In the genomic region with DNA sequence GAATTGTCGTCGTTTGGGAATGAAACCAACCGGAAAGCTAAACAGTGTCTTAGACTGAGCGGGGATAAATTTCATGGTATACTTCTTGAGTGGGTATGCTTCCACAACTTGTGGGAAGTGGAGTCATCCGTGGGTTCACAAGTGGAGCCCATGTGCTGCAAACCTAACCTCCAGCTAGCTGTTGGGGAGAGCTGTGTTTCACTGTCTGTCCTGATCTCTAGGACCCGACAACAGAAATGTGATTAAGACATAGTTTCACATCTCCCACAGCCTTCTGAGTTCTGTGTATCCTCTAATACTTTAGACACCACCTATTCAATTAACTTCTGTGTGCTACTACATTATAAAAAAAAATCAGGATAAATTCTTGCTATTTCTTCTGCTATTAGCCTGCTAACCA, we compare ENCODE assay signal across 28 mouse cellular contexts. TPM values are rescaled to one million over a fixed set of nuclear protein-coding genes. Genes with fewer than 3 reads are reported as not detected.
DNase-seq lines count a peak whose midpoint lies in the region; ATAC-seq and TF ChIP-seq lines count a peak whose summit lies in the region.
"Had no signal": no experiment of that assay in that cellular context is flagged by ENCODE, and none has a peak within 500 bp of the region (broad histone marks: within the 10 kb centered on the region; RNA-seq: fewer than 3 reads in every experiment).

No protein-coding gene starts in this region.

- 29% methylated on average over 6 of the region's 6 CpGs for WGBS in liver, adult 2 months
- 60% methylated on average over 6 of the region's 6 CpGs for WGBS in liver, embryonic 15.5 days (ENCODE audit: insufficient replicate concordance)
- WGBS in hindbrain, embryonic 13.5 days: 90% methylated on average over 6 of the region's 6 CpGs
- WGBS in hindbrain, embryonic 16.5 days: 93% methylated on average over 6 of the region's 6 CpGs

- peak overlapping the region; percentile 98 for H3K27ac ChIP-seq in liver, adult 2 months (replicated peaks; ENCODE audit: insufficient read depth, low read depth, low read length)
- H3K27ac ChIP-seq in liver, embryonic 15.5 days (replicated peaks): 0 out of 2 replicates have a peak overlapping the region, but pooled peaks have one; percentile 7
- H3K27ac ChIP-seq in hindbrain, embryonic 13.5 days: no peak overlapping the region
- H3K27ac ChIP-seq in hindbrain, embryonic 16.5 days (ENCODE audit: low read depth, low read length): no peak overlapping the region
- H3K27ac ChIP-seq: embryonic facial prominence, embryonic 12.5 days; forebrain, embryonic 13.5 days; gastrocnemius, adult 2 months; heart, embryonic 15.5 days; hindbrain, embryonic 14.5 days; midbrain, embryonic 12.5 days; neural tube, embryonic 15.5 days had no signal

- no peaks in the 10 kb centered on the region for H3K4me1 ChIP-seq in erythroblast, embryonic 14.5 days (ENCODE audit: control insufficient read depth)
- peaks cover 3% of the 10 kb centered on the region; the same call in 1 of the 2 replicates for H3K4me1 ChIP-seq in liver, adult 2 months (ENCODE audit: control insufficient read depth, insufficient read depth, low read length)
- H3K4me1 ChIP-seq in liver, embryonic 15.5 days (replicated peaks): no peaks in the 10 kb centered on the region
- H3K4me1 ChIP-seq in hindbrain, embryonic 13.5 days (replicated peaks): no peaks in the 10 kb centered on the region
- H3K4me1 ChIP-seq in hindbrain, embryonic 16.5 days (ENCODE audit: control insufficient read depth, insufficient read depth, low read depth, low read length): no peaks in the 10 kb centered on the region
- H3K4me1 ChIP-seq: embryonic facial prominence, embryonic 12.5 days; forebrain, embryonic 13.5 days; heart, embryonic 15.5 days; midbrain, embryonic 12.5 days; neural tube, embryonic 15.5 days had no signal

- peaks cover 3% of the 10 kb centered on the region; the same call in 1 of the 2 replicates for H3K79me2 ChIP-seq in liver, adult 2 months (ENCODE audit: control insufficient read depth, insufficient read depth, low read length)

- no peaks in the 10 kb centered on the region for H3K27me3 ChIP-seq in erythroblast, embryonic 14.5 days (ENCODE audit: control insufficient read depth)
- no peaks in the 10 kb centered on the region for H3K27me3 ChIP-seq in liver, adult 2 months (ENCODE audit: control insufficient read depth, insufficient read depth, low read length)
- no peaks in the 10 kb centered on the region for H3K27me3 ChIP-seq in liver, embryonic 15.5 days
- no peaks in the 10 kb centered on the region for H3K27me3 ChIP-seq in hindbrain, embryonic 13.5 days
- H3K27me3 ChIP-seq in hindbrain, embryonic 16.5 days (replicated peaks; ENCODE audit: control insufficient read depth, insufficient read depth, low read length): no peaks in the 10 kb centered on the region
- H3K27me3 ChIP-seq: embryonic facial prominence, embryonic 12.5 days; forebrain, embryonic 13.5 days; heart, embryonic 15.5 days; midbrain, embryonic 12.5 days; neural tube, embryonic 15.5 days had no signal

- H3K9ac ChIP-seq in liver, adult 2 months (ENCODE audit: low read depth, low read length): peak overlapping the region; percentile 92
- no peak overlapping the region for H3K9ac ChIP-seq in liver, embryonic 15.5 days
- no peak overlapping the region for H3K9ac ChIP-seq in hindbrain, embryonic 13.5 days
- no peak overlapping the region for H3K9ac ChIP-seq in hindbrain, embryonic 16.5 days (ENCODE audit: low read depth, low read length)
- H3K9ac ChIP-seq: embryonic facial prominence, embryonic 12.5 days; forebrain, embryonic 13.5 days; heart, embryonic 15.5 days; hindbrain, embryonic 14.5 days; midbrain, embryonic 12.5 days; neural tube, embryonic 15.5 days had no signal

- no peaks in the 10 kb centered on the region for H3K36me3 ChIP-seq in erythroblast, embryonic 14.5 days (ENCODE audit: control insufficient read depth)
- H3K36me3 ChIP-seq in liver, adult 2 months (ENCODE audit: control insufficient read depth, insufficient read depth, low read length): peaks cover 2% of the 10 kb centered on the region
- no peaks in the 10 kb centered on the region for H3K36me3 ChIP-seq in liver, embryonic 15.5 days (replicated peaks)
- no peaks in the 10 kb centered on the region for H3K36me3 ChIP-seq in hindbrain, embryonic 13.5 days
- H3K36me3 ChIP-seq in hindbrain, embryonic 16.5 days (ENCODE audit: control insufficient read depth, insufficient read depth, low read length): no peaks in the 10 kb centered on the region
- H3K36me3 ChIP-seq: embryonic facial prominence, embryonic 12.5 days; heart, embryonic 15.5 days; midbrain, embryonic 12.5 days; neural tube, embryonic 15.5 days had no signal

- no peak for TF ChIP-seq POLR2A in liver, adult 2 months (IDR thresholded peaks at IDR 0.05; ENCODE audit: extremely low read depth, insufficient read depth, low read length)

- H3K4me2 ChIP-seq in liver, embryonic 15.5 days: no peak overlapping the region
- no peak overlapping the region for H3K4me2 ChIP-seq in hindbrain, embryonic 13.5 days
- no peak overlapping the region for H3K4me2 ChIP-seq in hindbrain, embryonic 16.5 days (ENCODE audit: low read length)
- H3K4me2 ChIP-seq: embryonic facial prominence, embryonic 12.5 days; forebrain, embryonic 13.5 days; heart, embryonic 15.5 days; hindbrain, embryonic 14.5 days; midbrain, embryonic 12.5 days; neural tube, embryonic 15.5 days had no signal

- DNase-seq in liver, adult 2 months (ENCODE audit: extremely low read depth, low read depth, low spot score): no peak
- DNase-seq in liver: no peak
- DNase-seq: adrenal gland, postnatal 10 days; cerebellum, adult 18-20 months; cerebellum, postnatal 14 days; gastrocnemius, adult 2 months; heart, postnatal 36 days; layer of hippocampus, postnatal 36 days; lung, adult 2 months; lung, postnatal 14 days; thymus, postnatal 25 days had no signal

- no peak for TF ChIP-seq CTCF in liver, adult 2 months (IDR thresholded peaks at IDR 0.05; ENCODE audit: low read depth, low read length)

- peak overlapping the region; percentile 44 for H3K4me3 ChIP-seq in erythroblast, embryonic 14.5 days (replicated peaks)
- peak overlapping the region; percentile 61 for H3K4me3 ChIP-seq in liver, adult 2 months (ENCODE audit: insufficient read depth, low read depth, low read length)
- H3K4me3 ChIP-seq in liver, embryonic 15.5 days (replicated peaks): peak overlapping the region; percentile 41
- H3K4me3 ChIP-seq in hindbrain, embryonic 13.5 days: no peak overlapping the region
- no peak overlapping the region for H3K4me3 ChIP-seq in hindbrain, embryonic 16.5 days (ENCODE audit: low read length)
- H3K4me3 ChIP-seq: embryonic facial prominence, embryonic 12.5 days; forebrain, embryonic 13.5 days; gastrocnemius, adult 2 months; heart, embryonic 15.5 days; midbrain, embryonic 12.5 days; neural tube, embryonic 15.5 days had no signal

- no peaks in the 10 kb centered on the region for H3K9me3 ChIP-seq in erythroblast, embryonic 14.5 days (ENCODE audit: control insufficient read depth, low read length)
- no peaks in the 10 kb centered on the region for H3K9me3 ChIP-seq in liver, embryonic 15.5 days (replicated peaks)
- no peaks in the 10 kb centered on the region for H3K9me3 ChIP-seq in hindbrain, embryonic 13.5 days
- no peaks in the 10 kb centered on the region for H3K9me3 ChIP-seq in hindbrain, embryonic 16.5 days (ENCODE audit: control insufficient read depth, low read length)
- H3K9me3 ChIP-seq: embryonic facial prominence, embryonic 12.5 days; forebrain, embryonic 13.5 days; heart, embryonic 15.5 days; midbrain, embryonic 12.5 days; neural tube, embryonic 15.5 days had no signal

- ATAC-seq in erythroblast, adult 5-6 weeks (replicated peaks; ENCODE audit: low FRiP score, poor library complexity, severe bottlenecking): no peak
- ATAC-seq in liver, embryonic 15.5 days (ENCODE audit: insufficient read depth): no peak
- no peak for ATAC-seq in hindbrain, embryonic 13.5 days (ENCODE audit: low FRiP score)
- no peak for ATAC-seq in hindbrain, embryonic 16.5 days
- ATAC-seq: activated CD4-positive, CD25-positive, alpha-beta regulatory T cell, adult 4 months; forebrain, embryonic 13.5 days had no signal

RNA-seq across cellular contexts. Expression of gene A1cf, which starts 0.4 kb away (rescaled TPM):
- polyA plus RNA-seq in erythroblast, embryonic 14.5 days (2012): not detected in 2 replicates
- not detected in 2 replicates for total RNA-seq in erythroblast, adult 5-6 weeks (2015; ENCODE audit: low replicate concordance)
- total RNA-seq in erythroblast, adult 5-6 weeks (2017; ENCODE audit: low replicate concordance): not detected in 2 replicates
- 117 and 133 TPM in 2 replicates for total RNA-seq in liver, adult 2 months (2014; rRNA removed)
- 52.9 and 53.4 TPM in 2 replicates for polyA plus RNA-seq in liver, adult 2 months (2012; rRNA removed)
- 8.1 and 10.0 TPM in 2 replicates for polyA plus RNA-seq in liver, embryonic 15.5 days (2015; fragmentation: Nextera tagmentation; extraction: Ambion mirVana)
- polyA plus RNA-seq in hindbrain, embryonic 13.5 days (2015; fragmentation: Nextera tagmentation; extraction: Ambion mirVana): not detected in 2 replicates
- polyA plus RNA-seq in hindbrain, embryonic 16.5 days (2015; fragmentation: Nextera tagmentation; extraction: Ambion mirVana): not detected in 2 replicates
- total RNA-seq: gastrocnemius, adult 2 months; heart, adult 8-10 months; heart, postnatal 36 days; layer of hippocampus, adult 18-20 months; layer of hippocampus, postnatal 36 days; left cerebral cortex, postnatal 10 days; megakaryocyte progenitor cell, adult 5-6 weeks had no signal
- polyA plus RNA-seq: embryonic facial prominence, embryonic 12.5 days; forebrain, embryonic 13.5 days; heart, embryonic 15.5 days; hindbrain, embryonic 14.5 days; limb, embryonic 11.5 days; lung, adult 2 months; midbrain, embryonic 12.5 days; neural tube, embryonic 15.5 days had no signal

Comparison
In these comparisons a context has a peak if more than half of its experiments do, and no peak if none do; other contexts are left out.
1. H3K4me3 ChIP-seq: peak in erythroblast, embryonic 14.5 days (single experiment), liver, adult 2 months (single experiment) and liver, embryonic 15.5 days (single experiment); none in hindbrain, embryonic 13.5 days (single experiment) and hindbrain, embryonic 16.5 days (single experiment).
2. H3K27ac ChIP-seq: peak in liver, adult 2 months (single experiment) and liver, embryonic 15.5 days (single experiment); none in hindbrain, embryonic 13.5 days (single experiment) and hindbrain, embryonic 16.5 days (single experiment).